Mouse (Mus musculus): ENCODE data around the gene Duox1. TPM values are rescaled to one million over a fixed set of nuclear protein-coding genes. Genes with fewer than 3 reads are reported as not detected.

The Duox1 gene
- total RNA-seq, 2 experiments from 2014 or later: not detected

DNA sequence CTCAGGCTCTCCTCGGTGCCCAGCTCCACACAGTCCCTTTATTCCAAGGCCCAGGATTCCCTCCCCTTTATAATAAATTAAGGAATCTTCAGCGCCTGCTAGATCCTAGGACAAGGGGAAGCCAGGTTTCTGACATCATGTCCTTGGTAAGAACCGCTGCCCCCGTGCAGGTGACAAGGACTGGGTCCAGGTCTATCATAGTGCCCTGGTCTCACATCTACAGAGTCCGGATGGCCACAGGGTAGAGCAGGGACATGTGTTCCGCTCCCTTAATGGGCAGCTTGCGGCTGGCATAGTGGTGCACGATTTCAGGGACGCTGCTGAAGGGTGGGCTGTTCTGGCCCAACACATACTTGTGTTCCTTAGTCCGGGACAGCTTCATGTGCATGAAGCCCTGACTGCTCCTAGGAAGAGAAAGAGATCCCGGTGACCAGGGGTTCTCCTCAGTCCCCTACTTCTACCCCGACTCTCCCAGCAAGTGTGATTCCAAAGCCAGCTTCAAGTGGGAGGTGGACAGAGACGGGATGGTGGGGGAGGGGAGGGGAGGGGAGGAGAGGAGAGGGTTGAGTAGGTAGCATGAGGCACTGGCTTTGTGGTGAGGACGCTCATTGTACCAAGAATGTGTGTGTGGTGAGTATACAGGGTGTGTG lies 33.8 kb downstream of the Duox1 start:
- peak in 1 of 2 experiments; percentile 33 for DNase-seq (ENCODE audit: extremely low spot score in 1 of 2, low spot score in 2 of 2)
- Histone ChIP-seq H3K4me3 (peak overlapping the region; percentile 90), H3K27ac (peak overlapping the region; percentile 97)
- intact Hi-C loops (cut with DNase I): loop anchor here (2.0 kb wide), 1 partner anchor 20 kb away; the partner anchor contains the start of gene Shf
- no peak for TF ChIP-seq CTCF (IDR thresholded peaks at IDR 0.05)

DNA sequence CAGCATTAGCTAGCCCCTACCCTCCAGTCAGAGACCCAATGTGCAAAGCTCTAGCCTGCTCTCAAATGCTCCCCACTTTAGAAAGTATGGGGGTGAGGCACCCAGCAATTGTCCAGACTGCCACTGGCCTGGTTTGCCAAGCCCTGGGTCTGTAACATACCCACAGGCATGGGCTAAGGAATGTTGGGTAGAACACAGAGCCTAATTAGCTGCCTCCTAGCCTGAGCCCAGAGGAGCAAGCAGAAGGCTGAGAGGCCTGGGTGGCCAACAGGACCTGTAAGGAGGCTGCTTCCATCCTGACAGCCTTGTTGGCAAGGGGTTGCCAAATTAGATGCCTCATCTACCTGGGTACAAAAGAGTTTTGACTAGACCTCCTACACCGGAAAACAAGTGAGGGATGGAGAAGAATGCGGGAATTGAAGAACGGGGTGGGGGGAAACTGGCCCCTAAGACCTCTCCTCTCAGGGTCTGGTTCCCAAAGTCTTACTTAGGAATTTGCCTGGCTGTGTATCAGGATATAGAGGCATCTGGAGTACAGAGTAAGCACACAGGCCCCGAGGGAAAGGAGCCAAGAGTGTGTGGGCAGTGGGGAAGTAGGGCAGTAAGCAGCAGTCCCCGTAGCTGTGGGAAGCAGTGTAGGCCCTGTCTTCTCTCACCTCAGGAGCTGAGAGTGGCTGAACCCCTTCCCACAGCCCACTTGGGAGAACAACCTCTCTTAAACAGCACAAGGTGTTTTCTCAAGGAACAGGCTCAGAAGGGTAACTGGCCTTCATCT lies 35.9 kb downstream of the Duox1 start:
- Histone ChIP-seq H3K4me3 (no peak overlapping the region), H3K27ac (peak overlapping the region; percentile 24)
- intact Hi-C loops (cut with DNase I): no loop called here
- TF ChIP-seq CTCF (IDR thresholded peaks at IDR 0.05): no peak
- DNase-seq (ENCODE audit: extremely low spot score in 1 of 2, low spot score in 2 of 2): peak; percentile 53 to 77

GRCm38 (mm10) chr2:122351931-122352329 lies 36.5 kb downstream of the Duox1 start:
- intact Hi-C loops (cut with DNase I): no loop called here
- H3K4me3 ChIP-seq: no peak overlapping the region
- peak overlapping the region; percentile 24 for H3K27ac ChIP-seq
- TF ChIP-seq CTCF (IDR thresholded peaks at IDR 0.05): no peak
- peak; percentile 43 to 48 for DNase-seq (ENCODE audit: extremely low spot score in 1 of 2, low spot score in 2 of 2)

- no peak for DNase-seq (ENCODE audit: extremely low spot score in 1 of 2, low spot score in 2 of 2)
- TF ChIP-seq CTCF (IDR thresholded peaks at IDR 0.05): no peak
- no peak overlapping the region for H3K27ac ChIP-seq
- H3K4me3 ChIP-seq: no peak overlapping the region
- intact Hi-C loops (cut with DNase I): no loop called here
These were observed 37.5 kb downstream of the Duox1 start for GRCm38 (mm10) chr2:122352992-122353391.

- no peak overlapping the region; the same call in 1 of the 2 replicates for H3K27ac ChIP-seq
- no peak for TF ChIP-seq CTCF (IDR thresholded peaks at IDR 0.05)
- H3K4me3 ChIP-seq: no peak overlapping the region
- DNase-seq (ENCODE audit: extremely low spot score in 1 of 2, low spot score in 2 of 2): no peak
- intact Hi-C loops (cut with DNase I): no loop called here
These were observed 38.3 kb downstream of the Duox1 start for GRCm38 (mm10) chr2:122353765-122354164.

- intact Hi-C loops (cut with DNase I): no loop called here
- Histone ChIP-seq H3K27ac (no peak overlapping the region; the same call in 1 of the 2 replicates), H3K4me3 (no peak overlapping the region)
- DNase-seq (ENCODE audit: extremely low spot score in 1 of 2, low spot score in 2 of 2): no peak
- no peak for TF ChIP-seq CTCF (IDR thresholded peaks at IDR 0.05)
These were observed 38.9 kb downstream of the Duox1 start for GRCm38 (mm10) chr2:122354191-122354929.

DNA sequence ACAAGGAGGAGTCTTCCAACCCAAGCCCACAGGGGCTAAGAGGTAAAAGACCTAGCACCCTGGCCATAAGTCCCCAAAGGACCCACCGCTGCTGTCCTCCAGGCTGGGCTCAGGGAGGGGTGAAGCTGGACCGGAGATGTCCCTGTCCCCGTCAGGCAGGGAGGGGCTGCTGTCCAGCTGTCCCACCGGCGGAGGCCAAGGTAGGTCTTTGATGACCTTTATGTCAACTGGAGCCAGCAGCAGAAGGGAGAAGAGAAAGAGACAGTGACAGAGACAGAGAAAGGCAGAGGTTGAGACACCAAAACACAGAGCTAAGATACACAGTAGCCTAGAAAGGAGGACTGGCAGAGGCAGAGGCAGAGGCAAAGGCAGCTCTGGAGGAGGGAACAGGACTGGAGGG lies 39.9 kb downstream of the Duox1 start:
- DNase-seq (ENCODE audit: extremely low spot score in 1 of 2, low spot score in 2 of 2): no peak
- Histone ChIP-seq H3K4me3 (no peak overlapping the region), H3K27ac (no peak overlapping the region)
- no peak for TF ChIP-seq CTCF (IDR thresholded peaks at IDR 0.05)
- intact Hi-C loops (cut with DNase I): no loop called here

GRCm38 (mm10) chr2:122356187-122356586 lies 40.7 kb downstream of the Duox1 start:
- TF ChIP-seq CTCF (IDR thresholded peaks at IDR 0.05): no peak
- no peak overlapping the region for H3K27ac ChIP-seq
- intact Hi-C loops (cut with DNase I): no loop called here
- no peak overlapping the region for H3K4me3 ChIP-seq
- DNase-seq (ENCODE audit: extremely low spot score in 1 of 2, low spot score in 2 of 2): no peak

GRCm38 (mm10) chr2:122360310-122360709 lies 44.8 kb downstream of the Duox1 start:
- H3K4me3 ChIP-seq: no peak overlapping the region
- intact Hi-C loops (cut with DNase I): no loop called here
- no peak overlapping the region for H3K27ac ChIP-seq
- TF ChIP-seq CTCF (IDR thresholded peaks at IDR 0.05): no peak
- DNase-seq (ENCODE audit: extremely low spot score in 1 of 2, low spot score in 2 of 2): no peak

DNA sequence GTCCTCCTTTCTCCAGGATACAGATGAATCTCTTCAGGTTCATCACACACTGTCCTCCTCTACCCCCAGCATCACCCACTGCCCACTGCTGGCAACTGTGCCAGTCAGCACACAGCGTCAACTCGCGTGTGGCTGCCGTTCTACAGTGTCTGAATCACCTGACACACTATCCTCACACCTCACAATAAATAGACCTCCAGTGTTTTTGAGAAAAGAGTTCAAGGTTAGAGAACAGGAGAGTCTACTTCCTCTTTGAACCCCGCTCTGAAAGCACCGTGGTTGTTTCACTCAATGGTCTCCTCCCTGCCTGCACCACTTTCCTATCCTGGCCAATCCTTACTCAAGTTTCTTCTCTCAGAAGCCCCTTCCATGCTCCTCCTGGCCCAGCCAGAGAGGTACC lies 45.7 kb downstream of the Duox1 start:
- Histone ChIP-seq H3K27ac (no peak overlapping the region), H3K4me3 (no peak overlapping the region)
- TF ChIP-seq CTCF (IDR thresholded peaks at IDR 0.05): no peak
- intact Hi-C loops (cut with DNase I): no loop called here
- DNase-seq (ENCODE audit: extremely low spot score in 1 of 2, low spot score in 2 of 2): no peak

- DNase-seq (ENCODE audit: extremely low spot score in 1 of 2, low spot score in 2 of 2): no peak
- no peak for TF ChIP-seq CTCF (IDR thresholded peaks at IDR 0.05)
- Histone ChIP-seq H3K27ac (no peak overlapping the region; the same call in 1 of the 2 replicates), H3K4me3 (no peak overlapping the region)
- intact Hi-C loops (cut with DNase I): no loop called here
These were observed 46.6 kb downstream of the Duox1 start for GRCm38 (mm10) chr2:122361868-122362621.

Data from left cerebral cortex, adult 2 months (tissue).